Mouse (Mus musculus) C3H10T1/2 (cell line): Measurements from ENCODE around the gene Gm8082. TPM values are rescaled to one million over a fixed set of nuclear protein-coding genes. Genes with fewer than 3 reads are reported as not detected.

Experiments
- polyA plus RNA-seq, 2 experiments: library from polyadenylated mRNA; unstranded; fragments of >200 nt; fragmentation: generic; extraction: Trizol; gene quantifications; one replicate each; pipeline ENCODE4 v1.2.1; 2012; ENCODE audit warnings: missing spikeins in 2 of 2

The Gm8082 gene
- not detected for polyA plus RNA-seq

GRCm38 (mm10) chr14:42993524-42993923 lies at the start of gene Gm8082:
Gene Gm8082 (minus strand): TSS chr14:42993624.

DNA sequence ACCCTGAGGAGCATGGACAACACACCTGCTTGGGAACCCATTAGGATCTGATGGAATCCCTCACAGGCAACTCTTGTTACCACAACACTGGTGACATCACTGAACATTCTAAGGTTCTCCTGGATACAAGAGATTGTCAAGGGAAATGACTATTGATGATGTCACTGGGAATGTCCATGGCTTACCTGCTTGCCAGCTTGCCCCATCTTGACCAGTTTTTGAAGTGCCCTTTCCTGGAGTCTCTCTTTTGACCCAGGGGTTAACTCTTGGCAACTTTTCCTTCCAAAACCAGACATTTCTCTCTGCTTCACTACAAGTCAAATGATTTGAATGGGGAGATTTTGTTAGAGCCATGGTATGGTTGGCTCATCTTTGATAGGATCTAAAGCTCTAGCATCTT lies 22.1 kb upstream of the Gm8082 start, which contains the start of gene Gm10376:
Gene Gm10376, minus strand, starts transcription at position 101 of the 400 bp plus-strand sequence.

Other genes with a start within 250 kb of the Gm8082 start
- gene Gm3015, start 224.8 kb downstream of the Gm8082 start, polyA plus RNA-seq, result not detected
- not detected for gene Gm10377, start 195.6 kb downstream of the Gm8082 start, polyA plus RNA-seq
- gene Gm21977, start 140.1 kb downstream of the Gm8082 start, polyA plus RNA-seq, result not detected
- not detected for gene Gm10376, start 22.0 kb upstream of the Gm8082 start, polyA plus RNA-seq
- gene Gm8094, start 83.0 kb upstream of the Gm8082 start, polyA plus RNA-seq, result not detected
- gene Gm8104, start 107.0 kb upstream of the Gm8082 start, polyA plus RNA-seq, result under 1 TPM in 1 of 2 experiments, not detected in 1; 0.05 TPM
- gene Gm7233, start 186.2 kb upstream of the Gm8082 start, polyA plus RNA-seq, result not detected
- gene Gm8122, start 241.7 kb upstream of the Gm8082 start, polyA plus RNA-seq, result not detected